17 mouse cellular contexts compared by ENCODE assay signal in genomic region chr1:176985691-176986090, GRCm38 (mm10).
DNase-seq lines count a peak whose midpoint lies in the region; ATAC-seq lines count a peak whose summit lies in the region.
"Had no signal": no experiment of that assay in that cellular context is flagged by ENCODE, and none has a peak within 500 bp of the region (broad histone marks: within the 10 kb centered on the region; RNA-seq: fewer than 3 reads in every experiment).

No protein-coding gene starts in this region.

- peaks cover 58% of the 10 kb centered on the region for H3K4me1 ChIP-seq in hindbrain, embryonic 10.5 days (replicated peaks)
- H3K4me1 ChIP-seq in hindbrain, embryonic 16.5 days (ENCODE audit: control insufficient read depth, insufficient read depth, low read depth, low read length), result peaks cover 11% of the 10 kb centered on the region
- peaks cover 30% of the 10 kb centered on the region for H3K4me1 ChIP-seq in forebrain, embryonic 14.5 days (ENCODE audit: control insufficient read depth, insufficient read depth, low read length)

- H3K27ac ChIP-seq in hindbrain, embryonic 10.5 days, result peak overlapping the region; percentile 71; the same call in 1 of the 2 replicates
- H3K27ac ChIP-seq in hindbrain, embryonic 16.5 days (ENCODE audit: low read depth, low read length), result no peak overlapping the region
- H3K27ac ChIP-seq in forebrain, embryonic 14.5 days (ENCODE audit: low read depth, low read length), result peak overlapping the region; percentile 35; the same call in 1 of the 2 replicates
- H3K27ac ChIP-seq: heart, adult 2 months; hindbrain, embryonic 14.5 days; liver, embryonic 14.5 days; neural tube, embryonic 13.5 days had no signal

- ATAC-seq in hindbrain, embryonic 16.5 days, result no peak; the same call in 1 of the 2 replicates
- peak; percentile 68; the same call in 1 of the 2 replicates for ATAC-seq in forebrain, embryonic 14.5 days

- H3K4me3 ChIP-seq in hindbrain, embryonic 10.5 days, result no peak overlapping the region
- H3K4me3 ChIP-seq in hindbrain, embryonic 16.5 days (ENCODE audit: low read length), result no peak overlapping the region
- no peak overlapping the region for H3K4me3 ChIP-seq in forebrain, embryonic 14.5 days (ENCODE audit: low read depth, low read length)
- H3K4me3 ChIP-seq: heart, adult 2 months; neural tube, embryonic 13.5 days had no signal

- WGBS in hindbrain, embryonic 10.5 days, result 72% methylated on average over 6 of the region's 6 CpGs
- WGBS in hindbrain, embryonic 16.5 days, result 48% methylated on average over 6 of the region's 6 CpGs
- 45% methylated on average over 6 of the region's 6 CpGs for WGBS in forebrain, embryonic 14.5 days

- H3K4me2 ChIP-seq in hindbrain, embryonic 16.5 days (ENCODE audit: low read length), result no peak overlapping the region
- H3K4me2 ChIP-seq in forebrain, embryonic 14.5 days (ENCODE audit: low read length), result no peak overlapping the region
- H3K4me2 ChIP-seq: hindbrain, embryonic 14.5 days; neural tube, embryonic 13.5 days had no signal

- no peaks in the 10 kb centered on the region for H3K27me3 ChIP-seq in hindbrain, embryonic 10.5 days (ENCODE audit: insufficient read depth, poor library complexity, severe bottlenecking)
- H3K27me3 ChIP-seq in hindbrain, embryonic 16.5 days (replicated peaks; ENCODE audit: control insufficient read depth, insufficient read depth, low read length), result no peaks in the 10 kb centered on the region
- no peaks in the 10 kb centered on the region for H3K27me3 ChIP-seq in forebrain, embryonic 14.5 days (replicated peaks; ENCODE audit: control insufficient read depth, insufficient read depth, low read length)
- H3K27me3 ChIP-seq: neural tube, embryonic 13.5 days had no signal

- H3K36me3 ChIP-seq in hindbrain, embryonic 10.5 days, result no peaks in the 10 kb centered on the region
- no peaks in the 10 kb centered on the region for H3K36me3 ChIP-seq in hindbrain, embryonic 16.5 days (ENCODE audit: control insufficient read depth, insufficient read depth, low read length)
- H3K36me3 ChIP-seq in forebrain, embryonic 14.5 days (ENCODE audit: control insufficient read depth, insufficient read depth, low read length), result no peaks in the 10 kb centered on the region
- H3K36me3 ChIP-seq: neural tube, embryonic 13.5 days had no signal

- H3K9me3 ChIP-seq in hindbrain, embryonic 10.5 days, result no peaks in the 10 kb centered on the region
- H3K9me3 ChIP-seq in hindbrain, embryonic 16.5 days (ENCODE audit: control insufficient read depth, low read length), result no peaks in the 10 kb centered on the region
- no peaks in the 10 kb centered on the region for H3K9me3 ChIP-seq in forebrain, embryonic 14.5 days (replicated peaks; ENCODE audit: control insufficient read depth, low read length)
- H3K9me3 ChIP-seq: neural tube, embryonic 13.5 days had no signal

- intact Hi-C loops in left cerebral cortex, postnatal 25 days (cut with DNase I), result no loop called here

- H3K9ac ChIP-seq in hindbrain, embryonic 16.5 days (ENCODE audit: low read depth, low read length), result no peak overlapping the region
- no peak overlapping the region for H3K9ac ChIP-seq in forebrain, embryonic 14.5 days (ENCODE audit: low read length)
- H3K9ac ChIP-seq: hindbrain, embryonic 14.5 days; liver, embryonic 14.5 days; neural tube, embryonic 13.5 days had no signal

- no peak for DNase-seq in hindbrain, embryonic 10.5 days (ENCODE audit: low spot score)
- peak; percentile 75 for DNase-seq in right cerebral cortex, adult 18-20 months
- DNase-seq in right cerebral cortex, postnatal 14 days, result no peak
- peak; percentile 71 for DNase-seq in forebrain, embryonic 14.5 days (ENCODE audit: low spot score)
- DNase-seq in left cerebral cortex, postnatal 25 days (ENCODE audit: low spot score in 2 of 2), result peak; percentile 56 to 92
- no peak for DNase-seq in liver
- DNase-seq in kidney, postnatal 36 days, result no peak
- DNase-seq: cerebellum, adult 11-12 months; gastrocnemius, postnatal 10 days; heart, adult 2 months; kidney, adult 18-20 months; kidney, postnatal 4 days; lung, postnatal 10 days had no signal

Comparison
In these comparisons a context has a peak if more than half of its experiments do, and no peak if none do; other contexts are left out.
1. DNase-seq: peak in right cerebral cortex, adult 18-20 months (single experiment), forebrain, embryonic 14.5 days (single experiment) and left cerebral cortex, postnatal 25 days (2 of 2); none in hindbrain, embryonic 10.5 days (single experiment), right cerebral cortex, postnatal 14 days (single experiment), liver (single experiment) and kidney, postnatal 36 days (0 of 2).